Mouse (Mus musculus): ENCODE measurements at regions not wholly inside any gene's neighbourhood (a gene's known extent, or its start where the extent isn't known, plus 50 kb on each side); places are given as distances from the start of the nearest gene placed in this dataset.

GRCm38 (mm10) chr13:25560339-25560738 is 290.0 kb upstream of the Nrsn1 start:
- no peak for DNase-seq (ENCODE audit: low spot score)

- DNase-seq (ENCODE audit: low spot score) = no peak
Measured at GRCm38 (mm10) chr13:25554962-25555361, 284.7 kb upstream of the Nrsn1 start.

- DNase-seq (ENCODE audit: low spot score) = no peak
Measured at GRCm38 (mm10) chr13:25548551-25548950, 278.2 kb upstream of the Nrsn1 start.

- DNase-seq (ENCODE audit: low spot score) = no peak
Measured at GRCm38 (mm10) chr13:25547150-25548145, 277.1 kb upstream of the Nrsn1 start.

GRCm38 (mm10) chr13:25524094-25524493 is 253.8 kb upstream of the Nrsn1 start:
- no peak for DNase-seq (ENCODE audit: low spot score)

- DNase-seq (ENCODE audit: low spot score) = no peak
Measured at GRCm38 (mm10) chr13:25507355-25507754, 237.1 kb upstream of the Nrsn1 start.

GRCm38 (mm10) chr13:25494492-25495034 is 224.3 kb upstream of the Nrsn1 start:
- no peak for DNase-seq (ENCODE audit: low spot score)

GRCm38 (mm10) chr13:25490036-25490435 is 219.7 kb upstream of the Nrsn1 start:
- DNase-seq (ENCODE audit: low spot score) = no peak

GRCm38 (mm10) chr13:25483309-25483708 is 213.0 kb upstream of the Nrsn1 start:
- no peak for DNase-seq (ENCODE audit: low spot score)

GRCm38 (mm10) chr13:25451917-25452316 is 181.6 kb upstream of the Nrsn1 start:
- DNase-seq (ENCODE audit: low spot score) = no peak

GRCm38 (mm10) chr13:25451357-25451861 is 181.1 kb upstream of the Nrsn1 start:
- no peak for DNase-seq (ENCODE audit: low spot score)

GRCm38 (mm10) chr13:25429701-25430418 is 159.6 kb upstream of the Nrsn1 start:
- no peak for DNase-seq (ENCODE audit: low spot score)

GRCm38 (mm10) chr13:25403182-25403795 is 133.0 kb upstream of the Nrsn1 start:
- no peak for DNase-seq (ENCODE audit: low spot score)

- DNase-seq (ENCODE audit: low spot score) = no peak
Measured at GRCm38 (mm10) chr13:25402691-25403090, 132.4 kb upstream of the Nrsn1 start.

- DNase-seq (ENCODE audit: low spot score) = no peak
Measured at GRCm38 (mm10) chr13:25401936-25402504, 131.7 kb upstream of the Nrsn1 start.

- no peak for DNase-seq (ENCODE audit: low spot score)
Measured at GRCm38 (mm10) chr13:25392770-25393290, 122.5 kb upstream of the Nrsn1 start.

- DNase-seq (ENCODE audit: low spot score) = no peak
Measured at GRCm38 (mm10) chr13:25362627-25362967, 92.3 kb upstream of the Nrsn1 start.

GRCm38 (mm10) chr13:25361850-25362626 is 91.7 kb upstream of the Nrsn1 start:
- no peak for DNase-seq (ENCODE audit: low spot score)

- no peak for DNase-seq (ENCODE audit: low spot score)
Measured at GRCm38 (mm10) chr13:25347558-25347957, 77.3 kb upstream of the Nrsn1 start.

- no peak for DNase-seq (ENCODE audit: low spot score)
Measured at GRCm38 (mm10) chr13:25343309-25343708, 73.0 kb upstream of the Nrsn1 start.
